Mouse (Mus musculus) liver, adult 2 months (tissue): ENCODE measurements around the gene Gm42906.

ENCODE experiments used
- CTCF ChIP-seq: fragments of 200-500 bp; IDR thresholded peaks from 2 replicates; pipeline ENCODE4 v1.5.1; 2011; ENCODE audit warnings: low read depth, low read length, control low read depth
- POLR2A ChIP-seq: fragments of 200-500 bp; IDR thresholded peaks from 2 replicates; pipeline ENCODE4 v1.6.1; 2011; ENCODE audit warnings: low read length, control low read depth; ENCODE audit not compliant: insufficient read depth; ENCODE audit errors: extremely low read depth

GRCm38 (mm10) chr5:151104354-151105053 lies 323.5 kb downstream of the Gm42906 start:
- no peak for TF ChIP-seq POLR2A
- TF ChIP-seq CTCF = no peak
